Mouse (Mus musculus): ENCODE results near the gene Wwc2. TPM values are rescaled to one million over a fixed set of nuclear protein-coding genes. Genes with fewer than 3 reads are reported as not detected.

The Wwc2 gene
- polyA plus RNA-seq, 1 experiment = 12.6 TPM

Other genes starting within 250 kb of the Wwc2 start
- not detected in 2 replicates for gene Cldn24, start 168.8 kb downstream of the Wwc2 start, polyA plus RNA-seq (2012; ENCODE audit: insufficient read depth, insufficient read length, missing spikeins)
- gene Cldn22, start 166.4 kb downstream of the Wwc2 start, polyA plus RNA-seq (2012; ENCODE audit: insufficient read depth, insufficient read length, missing spikeins) = 3.5 and 3.8 TPM in 2 replicates
- 1.1 TPM in 1 of 2 replicates, not detected in the other for gene Dctd, start 108.2 kb upstream of the Wwc2 start, polyA plus RNA-seq (2012; ENCODE audit: insufficient read depth, insufficient read length, missing spikeins)